Mouse (Mus musculus) C3H10T1/2 (cell line): Measurements from ENCODE around the gene Gm13276. TPM values are rescaled to one million over a fixed set of nuclear protein-coding genes. Genes with fewer than 3 reads are reported as not detected.

Experiments used
- polyA plus RNA-seq, 2 experiments: library from polyadenylated mRNA; unstranded; fragments of >200 nt; fragmentation: generic; extraction: Trizol; gene quantifications; one replicate each; pipeline ENCODE4 v1.2.1; 2012; ENCODE audit warnings: missing spikeins in 2 of 2

Gene Gm13276
- polyA plus RNA-seq, 2 experiments: 0.42 to 1.7 TPM

Other genes starting within 250 kb of the Gm13276 start
- not detected for gene Ifna15, start 227.5 kb upstream of the Gm13276 start, polyA plus RNA-seq
- gene Ifna14, start 213.9 kb upstream of the Gm13276 start, polyA plus RNA-seq: not detected
- not detected for gene Ifna9, start 193.3 kb upstream of the Gm13276 start, polyA plus RNA-seq
- not detected for gene Ifna12, start 182.3 kb upstream of the Gm13276 start, polyA plus RNA-seq
- gene C87499, start 151.3 kb upstream of the Gm13276 start, polyA plus RNA-seq: not detected
- gene Ifna13, start 141.2 kb upstream of the Gm13276 start, polyA plus RNA-seq: not detected
- gene Ifna16, start 108.8 kb upstream of the Gm13276 start, polyA plus RNA-seq: not detected
- not detected for gene Ifna2, start 101.8 kb upstream of the Gm13276 start, polyA plus RNA-seq
- gene Ifnab, start 94.3 kb upstream of the Gm13276 start, polyA plus RNA-seq: under 1 TPM in 1 of 2 experiments, not detected in 1; 0.05 TPM
- 1 to 10 TPM in 1 of 2 experiments, under 1 TPM in 1; 0.08 to 1.1 TPM for gene Gm26566, start 63.9 kb upstream of the Gm13276 start, polyA plus RNA-seq
- gene Klhl9, start 63.2 kb upstream of the Gm13276 start, polyA plus RNA-seq: 10 to 100 TPM in 1 of 2 experiments, 1 to 10 TPM in 1; 1.1 to 12.5 TPM
- not detected for gene Gm13271, start 30.8 kb upstream of the Gm13276 start, polyA plus RNA-seq
- not detected for gene Gm13283, start 25.6 kb upstream of the Gm13276 start, polyA plus RNA-seq
- 1 to 10 TPM; 1.2 to 3.1 TPM for gene Gm13290, start 11.9 kb upstream of the Gm13276 start, polyA plus RNA-seq
- not detected for gene Gm13289, start 8.8 kb upstream of the Gm13276 start, polyA plus RNA-seq
- under 1 TPM; 0.21 to 0.38 TPM for gene Gm13272, start 5.9 kb upstream of the Gm13276 start, polyA plus RNA-seq
- not detected for gene Ifnz, start 3.6 kb upstream of the Gm13276 start, polyA plus RNA-seq
- not detected for gene Gm13277, start 2.9 kb downstream of the Gm13276 start, polyA plus RNA-seq
- not detected for gene Gm13278, start 5.8 kb downstream of the Gm13276 start, polyA plus RNA-seq
- gene Gm13275, start 8.8 kb downstream of the Gm13276 start, polyA plus RNA-seq: 1 to 10 TPM in 1 of 2 experiments, under 1 TPM in 1; 0.14 to 1.1 TPM
- not detected for gene Gm13279, start 11.7 kb downstream of the Gm13276 start, polyA plus RNA-seq
- gene Gm13285, start 14.0 kb downstream of the Gm13276 start, polyA plus RNA-seq: not detected
- gene Gm13287, start 17.5 kb downstream of the Gm13276 start, polyA plus RNA-seq: 1 to 10 TPM in 1 of 2 experiments, under 1 TPM in 1; 0.14 to 1.1 TPM
- under 1 TPM; 0.05 to 0.50 TPM for gene Gm13288, start 19.8 kb downstream of the Gm13276 start, polyA plus RNA-seq
- gene Ifna7, start 30.5 kb downstream of the Gm13276 start, polyA plus RNA-seq: not detected
- gene Ifna11, start 34.2 kb downstream of the Gm13276 start, polyA plus RNA-seq: not detected
- gene Ifna6, start 41.7 kb downstream of the Gm13276 start, polyA plus RNA-seq: not detected
- gene Ifna5, start 49.8 kb downstream of the Gm13276 start, polyA plus RNA-seq: not detected
- gene Ifna4, start 56.2 kb downstream of the Gm13276 start, polyA plus RNA-seq: not detected
- not detected for gene Ifna1, start 64.4 kb downstream of the Gm13276 start, polyA plus RNA-seq
- gene Ifne, start 94.5 kb downstream of the Gm13276 start, polyA plus RNA-seq: under 1 TPM in 1 of 2 experiments, not detected in 1; 0.08 TPM